Comparison of ENCODE assay signal across 8 mouse cellular contexts in genomic region chr7:141467230-141468030, GRCm38 (mm10). TPM values are rescaled to one million over a fixed set of nuclear protein-coding genes. Genes with fewer than 3 reads are reported as not detected.
DNase-seq lines count a peak whose midpoint lies in the region; ATAC-seq and TF ChIP-seq lines count a peak whose summit lies in the region.

Gene Cd151, plus strand, starts transcription at chr7:141467392.

- TF ChIP-seq POLR2A in myocyte (IDR thresholded peaks at IDR 0.05; ENCODE audit: insufficient read length, low read depth) = peak; percentile 82

- peaks cover 29% of the 10 kb centered on the region for H3K79me2 ChIP-seq in myocyte (ENCODE audit: control insufficient read depth, insufficient read depth)

- H3K27ac ChIP-seq in embryonic facial prominence, embryonic 13.5 days = peak within 1 kb of the TSS; percentile 84
- H3K27ac ChIP-seq in heart, embryonic 10.5 days = peak within 1 kb of the TSS; percentile 95
- H3K27ac ChIP-seq in kidney, embryonic 14.5 days (ENCODE audit: low read depth, low read length) = peak within 1 kb of the TSS; percentile 87
- H3K27ac ChIP-seq in liver, embryonic 11.5 days (ENCODE audit: low read depth, low read length) = peak within 1 kb of the TSS; percentile 72
- peak within 1 kb of the TSS; percentile 94 for H3K27ac ChIP-seq in stomach, postnatal 0 days (replicated peaks)

- H3ac ChIP-seq in myocyte (ENCODE audit: control insufficient read depth, insufficient read length) = peak within 1 kb of the TSS; percentile 39

- H3K9me3 ChIP-seq in embryonic facial prominence, embryonic 13.5 days = no peaks in the 10 kb centered on the region
- H3K9me3 ChIP-seq in heart, embryonic 10.5 days = no peaks in the 10 kb centered on the region
- H3K9me3 ChIP-seq in kidney, embryonic 14.5 days (ENCODE audit: control insufficient read depth, low read length) = no peaks in the 10 kb centered on the region
- H3K9me3 ChIP-seq in liver, embryonic 11.5 days (ENCODE audit: control insufficient read depth, low read length) = no peaks in the 10 kb centered on the region
- no peaks in the 10 kb centered on the region for H3K9me3 ChIP-seq in stomach, postnatal 0 days (ENCODE audit: control insufficient read depth, low read length)

- no peak for TF ChIP-seq EP300 in stomach, postnatal 0 days (optimal IDR thresholded peaks at IDR 0.05)

- H3K9ac ChIP-seq in embryonic facial prominence, embryonic 13.5 days = peak within 1 kb of the TSS; percentile 85
- peak within 1 kb of the TSS; percentile 71 for H3K9ac ChIP-seq in kidney, embryonic 14.5 days (ENCODE audit: low read depth, low read length)
- peak within 1 kb of the TSS; percentile 85 for H3K9ac ChIP-seq in liver, embryonic 11.5 days (ENCODE audit: low read depth, low read length)
- H3K9ac ChIP-seq in stomach, postnatal 0 days (ENCODE audit: low read length) = peak within 1 kb of the TSS; percentile 86

- TF ChIP-seq CTCF in stomach, postnatal 0 days (IDR thresholded peaks at IDR 0.05; ENCODE audit: low read depth) = no peak

- ATAC-seq in embryonic facial prominence, embryonic 13.5 days (ENCODE audit: insufficient number of reproducible peaks, insufficient read depth, low FRiP score, low TSS enrichment, low read depth) = peak; percentile 76
- ATAC-seq in kidney, embryonic 14.5 days (ENCODE audit: low FRiP score, low TSS enrichment) = peak; percentile 81
- peak; percentile 81 for ATAC-seq in liver, embryonic 11.5 days (replicated peaks; ENCODE audit: low FRiP score)
- ATAC-seq in stomach, postnatal 0 days (ENCODE audit: low FRiP score, low TSS enrichment) = peak; percentile 82

- H3K4me3 ChIP-seq in embryonic facial prominence, embryonic 13.5 days = peak within 1 kb of the TSS; percentile 70
- peak within 1 kb of the TSS; percentile 87 for H3K4me3 ChIP-seq in heart, embryonic 10.5 days
- peak within 1 kb of the TSS; percentile 57 for H3K4me3 ChIP-seq in kidney, embryonic 14.5 days (ENCODE audit: low read length)
- peak within 1 kb of the TSS; percentile 78 for H3K4me3 ChIP-seq in liver, embryonic 11.5 days (ENCODE audit: low read depth, low read length)
- peak within 1 kb of the TSS; percentile 84 for H3K4me3 ChIP-seq in myocyte
- H3K4me3 ChIP-seq in stomach, postnatal 0 days (ENCODE audit: low read depth, low read length) = peak within 1 kb of the TSS; percentile 72

- peaks cover 43% of the 10 kb centered on the region for H3K27me3 ChIP-seq in embryonic facial prominence, embryonic 13.5 days
- peaks cover 44% of the 10 kb centered on the region for H3K27me3 ChIP-seq in heart, embryonic 10.5 days (ENCODE audit: insufficient read depth, poor library complexity, severe bottlenecking)
- H3K27me3 ChIP-seq in kidney, embryonic 14.5 days (ENCODE audit: control insufficient read depth, insufficient read depth, low read length) = peaks cover 32% of the 10 kb centered on the region
- peaks cover 32% of the 10 kb centered on the region for H3K27me3 ChIP-seq in liver, embryonic 11.5 days (replicated peaks; ENCODE audit: control insufficient read depth, insufficient read depth, low read length)
- no peaks in the 10 kb centered on the region for H3K27me3 ChIP-seq in myocyte (ENCODE audit: control insufficient read depth, insufficient read depth, insufficient read length)
- H3K27me3 ChIP-seq in stomach, postnatal 0 days (ENCODE audit: control insufficient read depth, insufficient read depth, low read length) = 0 out of 2 replicates have a peak, but pooled peaks cover 2% of the 10 kb centered on the region

- peaks cover 57% of the 10 kb centered on the region for H3K4me1 ChIP-seq in embryonic facial prominence, embryonic 13.5 days
- H3K4me1 ChIP-seq in heart, embryonic 10.5 days = peaks cover 72% of the 10 kb centered on the region
- H3K4me1 ChIP-seq in kidney, embryonic 14.5 days (ENCODE audit: control insufficient read depth, insufficient read depth, low read length) = peaks cover 39% of the 10 kb centered on the region
- H3K4me1 ChIP-seq in liver, embryonic 11.5 days (replicated peaks; ENCODE audit: control insufficient read depth, insufficient read depth, low read length) = peaks cover 39% of the 10 kb centered on the region
- peaks cover 18% of the 10 kb centered on the region for H3K4me1 ChIP-seq in stomach, postnatal 0 days (replicated peaks; ENCODE audit: control insufficient read depth, insufficient read depth)

- peaks cover 31% of the 10 kb centered on the region for H3K36me3 ChIP-seq in embryonic facial prominence, embryonic 13.5 days
- H3K36me3 ChIP-seq in heart, embryonic 10.5 days = peaks cover 32% of the 10 kb centered on the region
- H3K36me3 ChIP-seq in kidney, embryonic 14.5 days (ENCODE audit: control insufficient read depth, insufficient read depth, low read length) = peaks cover 31% of the 10 kb centered on the region
- H3K36me3 ChIP-seq in liver, embryonic 11.5 days (ENCODE audit: control insufficient read depth, insufficient read depth, low read length) = peaks cover 18% of the 10 kb centered on the region
- H3K36me3 ChIP-seq in myocyte (ENCODE audit: control insufficient read depth, insufficient read depth) = peaks cover 14% of the 10 kb centered on the region
- H3K36me3 ChIP-seq in stomach, postnatal 0 days (ENCODE audit: control insufficient read depth, insufficient read depth, low read length) = peaks cover 19% of the 10 kb centered on the region

- peak within 1 kb of the TSS; percentile 75 for H3K4me2 ChIP-seq in embryonic facial prominence, embryonic 13.5 days
- H3K4me2 ChIP-seq in kidney, embryonic 14.5 days (replicated peaks; ENCODE audit: low read depth, low read length) = peak within 1 kb of the TSS; percentile 52
- H3K4me2 ChIP-seq in liver, embryonic 11.5 days = peak within 1 kb of the TSS; percentile 88
- peak within 1 kb of the TSS; percentile 96 for H3K4me2 ChIP-seq in myocyte (ENCODE audit: low read depth)
- peak within 1 kb of the TSS; percentile 82 for H3K4me2 ChIP-seq in stomach, postnatal 0 days (replicated peaks; ENCODE audit: low read depth)

- under 1% methylated on average over 52 of the region's 52 CpGs for WGBS in embryonic facial prominence, embryonic 13.5 days
- under 1% methylated on average over 52 of the region's 52 CpGs for WGBS in heart, embryonic 10.5 days
- WGBS in kidney, embryonic 14.5 days = under 1% methylated on average over 52 of the region's 52 CpGs
- under 1% methylated on average over 52 of the region's 52 CpGs for WGBS in liver, embryonic 11.5 days
- WGBS in stomach, postnatal 0 days = under 1% methylated on average over 51 of the region's 52 CpGs

- peak; percentile 79 for DNase-seq in 3T3-L1 (ENCODE audit: low read depth, low spot score)
- DNase-seq in adrenal gland, adult 2 months = peak; percentile 95
- peak; percentile 95 for DNase-seq in heart, embryonic 10.5 days (ENCODE audit: low spot score)
- peak; percentile 91 for DNase-seq in liver, embryonic 11.5 days (ENCODE audit: low spot score)
- peak; percentile 94 for DNase-seq in stomach, postnatal 0 days (ENCODE audit: low spot score)

TF ChIP-seq in myocyte, 11 proteins besides CTCF, POLR2A, EP300 and RAD21:
- TF ChIP-seq POLR2AphosphoS2 (IDR thresholded peaks at IDR 0.05; ENCODE audit: insufficient read length, low read depth) (peak; percentile 87), REST (IDR thresholded peaks at IDR 0.05; ENCODE audit: insufficient read depth, insufficient read length) (no peak)

RNA-seq across cellular contexts. Expression of gene Cd151, which starts in this region (rescaled TPM):
- total RNA-seq in adrenal gland, adult 2 months (2021) = 100 to 1,000 TPM; 325 to 452 TPM
- 899 and 918 TPM in 2 replicates for polyA plus RNA-seq in adrenal gland, adult 2 months (2012; rRNA removed)
- polyA plus RNA-seq in embryonic facial prominence, embryonic 13.5 days (2015; fragmentation: Nextera tagmentation; extraction: Ambion mirVana) = 16.5 and 16.6 TPM in 2 replicates
- 23.1 and 38.2 TPM in 2 replicates for polyA plus RNA-seq in heart, embryonic 10.5 days (2016; fragmentation: Nextera tagmentation; extraction: Ambion mirVana)
- polyA plus RNA-seq in kidney, embryonic 14.5 days (2014; fragmentation: Nextera tagmentation; extraction: Ambion mirVana) = 93.2 and 108 TPM in 2 replicates
- 20.6 and 22.3 TPM in 2 replicates for polyA plus RNA-seq in liver, embryonic 11.5 days (2014; fragmentation: Nextera tagmentation; extraction: Ambion mirVana)
- polyA plus RNA-seq in myocyte (2012; fragmentation: generic; extraction: Trizol) = 267 TPM
- polyA plus RNA-seq in stomach, postnatal 0 days (2015; fragmentation: Nextera tagmentation; extraction: Ambion mirVana) = 22.6 and 27.5 TPM in 2 replicates

Comparison
In these comparisons a context has a peak if more than half of its experiments do, and no peak if none do; other contexts are left out.
1. Peak in every context shown above with its lines: DNase-seq, ATAC-seq, H3K4me3 ChIP-seq and H3K27ac ChIP-seq.